Mouse (Mus musculus) Muller cell, postnatal 12 days (primary cell): ENCODE data around the gene Ceacam20.
"Not testable (repeated sequence)": the region's sequence is repeated elsewhere in the genome, so short reads cannot be mapped to it uniquely, and the experiment has no call there.

Experiments
- DNase-seq: peaks from one replicate; pipeline ENCODE4 v3.0.0-alpha.2; 2015; ENCODE audit errors: inconsistent ontology term

The Ceacam20 gene

DNA sequence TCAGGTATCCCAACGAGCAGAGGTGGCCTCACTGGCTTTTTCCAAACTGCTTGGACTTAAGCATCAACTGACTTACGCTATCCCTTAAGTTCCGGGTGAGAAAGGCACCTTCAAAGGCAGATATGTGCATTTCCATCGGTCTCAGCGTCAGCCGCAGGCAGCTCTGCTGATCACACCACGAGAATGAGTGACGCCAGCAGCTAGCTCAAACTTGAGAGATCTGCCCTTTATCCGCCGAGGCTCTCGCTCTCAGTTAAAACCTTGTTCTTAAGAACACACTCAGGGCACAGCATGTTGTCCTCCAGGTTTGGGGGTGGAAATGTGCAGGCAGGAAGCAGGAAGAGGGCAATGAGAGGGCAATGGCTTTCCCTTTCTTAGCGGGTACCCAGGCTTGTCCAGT lies 16.3 kb upstream of the Ceacam20 start:
- DNase-seq, result no peak

- no peak for DNase-seq
Measured at GRCm38 (mm10) chr7:19949996-19950395, 15.2 kb upstream of the Ceacam20 start.

- DNase-seq, result no peak
Measured at GRCm38 (mm10) chr7:19950589-19950988, 14.6 kb upstream of the Ceacam20 start, which contains the start of gene Igsf23. Gene Igsf23 (minus strand): TSS chr7:19950756.

DNA sequence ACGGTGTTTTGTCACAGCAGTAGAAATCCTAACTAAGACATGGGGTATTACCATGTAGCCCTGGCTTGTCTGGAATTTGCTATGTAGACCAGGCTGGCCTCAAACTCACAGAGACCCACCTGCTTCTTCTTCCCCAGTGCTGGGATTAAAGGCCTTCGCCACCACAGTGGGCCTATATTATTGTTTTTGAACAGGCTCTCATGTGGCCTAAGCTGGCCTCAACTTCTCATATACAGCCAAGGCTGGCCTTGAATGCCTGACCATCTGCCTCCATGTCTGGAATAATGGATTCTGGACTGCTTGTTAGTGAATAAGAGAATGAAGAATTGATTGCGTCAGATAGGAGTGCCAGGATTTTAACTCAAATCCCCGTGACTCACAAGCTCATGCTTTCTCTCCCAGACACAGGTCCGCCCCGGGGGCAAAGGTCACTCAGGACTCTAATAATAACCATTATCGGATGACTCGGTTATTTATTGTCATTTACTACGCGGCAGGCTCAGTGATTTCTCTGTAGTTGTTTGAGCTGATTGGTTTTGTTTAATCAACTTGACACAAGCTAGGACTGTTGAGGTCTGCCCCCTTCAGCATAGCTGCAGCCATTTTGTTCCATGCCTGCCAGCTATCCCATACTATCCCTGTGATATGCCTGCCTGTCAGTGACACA lies 12.8 kb upstream of the Ceacam20 start:
- peak; percentile 90 for DNase-seq

- no peak for DNase-seq
Measured at GRCm38 (mm10) chr7:19953054-19953453, 12.2 kb upstream of the Ceacam20 start.

GRCm38 (mm10) chr7:19955861-19956260 lies 9.4 kb upstream of the Ceacam20 start:
- no peak for DNase-seq

DNA sequence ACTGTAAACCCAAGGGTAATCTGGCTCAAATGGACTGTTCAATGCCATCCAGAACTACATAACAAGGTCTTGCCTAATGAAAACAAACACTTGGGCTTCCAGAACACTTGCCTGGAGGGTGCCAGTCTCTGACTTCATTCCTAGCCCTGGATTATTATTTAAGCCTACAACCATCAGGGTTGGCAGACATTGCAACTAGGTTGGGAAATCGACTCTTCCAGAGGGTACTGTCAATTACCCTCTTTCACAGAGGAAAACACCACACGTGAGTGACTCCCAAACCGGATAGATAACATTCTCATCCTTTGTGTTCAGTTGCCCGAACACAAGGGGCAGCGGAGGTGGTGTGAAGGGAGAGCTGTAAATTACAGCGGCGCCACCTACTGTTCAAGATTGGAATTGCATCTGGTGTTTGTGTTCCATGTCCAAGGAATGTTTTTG lies 8.9 kb upstream of the Ceacam20 start:
- peak; percentile 70 for DNase-seq

GRCm38 (mm10) chr7:19962423-19962822 lies 2.8 kb upstream of the Ceacam20 start:
- DNase-seq, result no peak

DNA sequence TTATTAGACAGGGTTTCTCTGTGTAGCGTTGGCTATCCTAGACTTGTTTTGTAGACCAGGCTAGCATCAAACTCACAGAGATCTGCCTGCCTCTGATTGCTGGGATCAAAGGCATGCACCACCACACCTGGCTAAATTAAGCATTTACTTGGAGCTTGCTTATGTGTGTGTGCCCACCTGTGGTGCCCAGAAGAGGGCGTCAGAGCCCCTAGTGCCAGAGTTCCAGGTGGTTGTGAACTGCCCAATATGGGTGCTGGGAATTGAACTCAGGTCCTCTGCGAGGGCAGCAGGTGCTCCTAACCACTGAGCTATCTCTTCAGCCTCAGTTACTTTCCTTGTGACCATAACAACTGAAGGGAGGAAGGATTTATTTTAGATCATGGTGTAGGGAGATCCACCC lies 3.9 kb downstream of the Ceacam20 start:
- no peak for DNase-seq

DNA sequence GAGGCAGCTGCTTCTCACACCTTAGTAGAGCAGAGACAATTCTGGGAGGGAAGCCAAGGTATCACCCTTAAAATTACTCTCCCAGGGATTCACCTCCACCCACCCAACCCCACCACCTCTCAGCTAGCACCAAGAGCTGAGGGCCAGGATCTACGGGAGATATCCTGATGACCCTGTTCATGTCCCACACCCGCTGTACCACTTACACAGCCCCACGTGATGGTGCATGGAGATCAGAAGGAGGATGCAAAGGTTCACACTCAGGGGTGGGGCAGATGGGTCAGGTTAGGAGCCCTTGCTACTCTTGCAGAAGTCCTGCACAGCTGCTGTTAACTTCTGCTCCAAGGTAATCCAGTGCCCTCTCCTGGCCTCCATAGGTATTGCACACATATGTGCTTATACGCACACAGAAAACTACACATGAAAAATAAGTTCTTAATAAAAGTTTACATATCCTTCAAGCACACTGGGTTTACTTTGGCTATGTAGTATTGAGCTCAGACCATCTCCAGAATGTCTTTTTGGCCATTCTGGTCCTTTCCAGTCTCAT lies 4.4 kb downstream of the Ceacam20 start:
- no peak for DNase-seq

DNA sequence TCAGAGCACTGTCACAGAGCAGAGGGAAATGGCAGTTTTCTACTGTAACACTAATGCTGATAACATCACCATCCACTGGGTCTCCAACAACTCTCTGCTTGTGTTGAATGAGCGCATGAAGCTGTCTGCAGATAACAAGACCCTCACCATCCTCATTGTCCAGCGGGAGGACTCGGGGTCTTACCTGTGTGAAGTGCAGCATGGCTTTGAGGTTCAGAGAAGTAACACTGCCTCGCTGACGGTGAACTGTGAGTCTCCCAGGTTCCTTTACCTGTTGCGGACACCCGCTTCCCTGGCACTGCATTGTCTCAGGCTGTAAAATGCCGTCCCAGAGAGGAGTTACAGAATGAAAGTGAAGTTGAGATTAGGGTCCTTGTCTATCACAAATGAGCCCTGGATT lies 5.0 kb downstream of the Ceacam20 start:
- DNase-seq, result no peak

- DNase-seq, result no peak
Measured at GRCm38 (mm10) chr7:19971516-19971915, 6.3 kb downstream of the Ceacam20 start.

DNA sequence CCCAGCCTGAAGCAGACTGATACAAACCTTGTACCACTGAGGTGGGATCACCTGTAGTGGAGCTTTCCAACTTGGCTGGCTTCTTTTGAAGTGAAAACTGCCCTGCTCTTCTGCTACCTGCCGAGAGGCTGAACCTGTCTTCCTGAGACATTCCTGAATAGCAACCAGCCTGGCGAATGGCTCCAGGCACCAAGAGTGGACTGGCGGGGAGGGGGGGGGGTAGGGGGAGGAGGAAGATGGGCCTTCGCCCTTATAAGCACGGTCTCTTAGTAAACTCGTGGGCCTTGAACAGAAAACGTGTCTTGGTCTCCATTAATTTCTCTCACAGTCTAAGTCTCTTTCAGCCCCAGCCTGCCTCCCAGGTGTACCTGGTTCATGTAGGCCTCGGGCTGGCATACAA lies 26.0 kb downstream of the Ceacam20 start, which contains the start of gene Nlrp9b:
TSS of gene Nlrp9b (plus strand) at position 301 of the 400 bp plus-strand sequence.
- DNase-seq, result not testable (repeated sequence)

GRCm38 (mm10) chr7:19996721-19997120 lies 31.5 kb downstream of the Ceacam20 start:
- DNase-seq, result not testable (repeated sequence)

- no peak for DNase-seq
Measured at GRCm38 (mm10) chr7:20009987-20010386, 44.8 kb downstream of the Ceacam20 start.
